Mouse (Mus musculus): ENCODE measurements at regions not wholly inside any gene's neighbourhood (a gene's known extent, or its start where the extent isn't known, plus 50 kb on each side); places are given as distances from the start of the nearest gene placed in this dataset.

GRCm38 (mm10) chr13:6059515-6060228, 198.4 kb downstream of the Klf6 start:
- peak; percentile 19 for DNase-seq (ENCODE audit: extremely low spot score, low spot score)

GRCm38 (mm10) chr13:6060229-6060845, 199.1 kb downstream of the Klf6 start:
- DNase-seq (ENCODE audit: extremely low spot score, low spot score), result no peak

- DNase-seq (ENCODE audit: extremely low spot score, low spot score), result no peak
Measured at GRCm38 (mm10) chr13:6062305-6062704, 201.0 kb downstream of the Klf6 start.

GRCm38 (mm10) chr13:6062729-6063386, 201.6 kb downstream of the Klf6 start:
- no peak for DNase-seq (ENCODE audit: extremely low spot score, low spot score)

GRCm38 (mm10) chr13:6076978-6077825, 215.9 kb downstream of the Klf6 start:
- no peak for DNase-seq (ENCODE audit: extremely low spot score, low spot score)

GRCm38 (mm10) chr13:6085891-6086290, 224.6 kb downstream of the Klf6 start:
- no peak for DNase-seq (ENCODE audit: extremely low spot score, low spot score)

- no peak for DNase-seq (ENCODE audit: extremely low spot score, low spot score)
Measured at GRCm38 (mm10) chr13:6109018-6109657, 247.9 kb downstream of the Klf6 start.

- DNase-seq (ENCODE audit: extremely low spot score, low spot score), result no peak
Measured at GRCm38 (mm10) chr13:6119703-6120102, 258.4 kb downstream of the Klf6 start.

- no peak for DNase-seq (ENCODE audit: extremely low spot score, low spot score)
Measured at GRCm38 (mm10) chr13:6127311-6127710, 266.0 kb downstream of the Klf6 start.

- no peak for DNase-seq (ENCODE audit: extremely low spot score, low spot score)
Measured at GRCm38 (mm10) chr13:6128903-6129302, 267.6 kb downstream of the Klf6 start.

- no peak for DNase-seq (ENCODE audit: extremely low spot score, low spot score)
Measured at GRCm38 (mm10) chr13:6131363-6131762, 270.1 kb downstream of the Klf6 start.

GRCm38 (mm10) chr13:6137170-6137569, 275.9 kb downstream of the Klf6 start:
- DNase-seq (ENCODE audit: extremely low spot score, low spot score), result no peak

GRCm38 (mm10) chr13:6142771-6143170, 281.5 kb downstream of the Klf6 start:
- no peak for DNase-seq (ENCODE audit: extremely low spot score, low spot score)

- DNase-seq (ENCODE audit: extremely low spot score, low spot score), result no peak
Measured at GRCm38 (mm10) chr13:6153657-6154056, 292.4 kb downstream of the Klf6 start.

GRCm38 (mm10) chr13:6156191-6156590, 294.9 kb downstream of the Klf6 start:
- DNase-seq (ENCODE audit: extremely low spot score, low spot score), result no peak

- DNase-seq (ENCODE audit: extremely low spot score, low spot score), result peak; percentile 17
Measured at GRCm38 (mm10) chr13:6157029-6157428, 295.7 kb downstream of the Klf6 start.

- DNase-seq (ENCODE audit: extremely low spot score, low spot score), result peak; percentile 37
Measured at GRCm38 (mm10) chr13:6157946-6158345, 296.7 kb downstream of the Klf6 start.

GRCm38 (mm10) chr13:6159412-6159811, 298.1 kb downstream of the Klf6 start:
- DNase-seq (ENCODE audit: extremely low spot score, low spot score), result no peak

GRCm38 (mm10) chr13:6165916-6166315, 304.6 kb downstream of the Klf6 start:
- DNase-seq (ENCODE audit: extremely low spot score, low spot score), result no peak

GRCm38 (mm10) chr13:6167055-6167761, 305.9 kb downstream of the Klf6 start:
- no peak for DNase-seq (ENCODE audit: extremely low spot score, low spot score)
